Mouse (Mus musculus) midbrain, embryonic 16.5 days (tissue): ENCODE results near the gene Zfp809. TPM values are rescaled to one million over a fixed set of nuclear protein-coding genes. Genes with fewer than 3 reads are reported as not detected.

Source experiments
- polyA plus RNA-seq: library from polyadenylated mRNA; unstranded; fragments of >200 nt; fragmentation: Nextera tagmentation; extraction: Ambion mirVana; gene quantifications from 2 replicates; pipeline ENCODE4 v1.2.1, GENCODE M21; 2015

Zfp809 gene
- polyA plus RNA-seq, 1 experiment from 2014 or later, result 8.7 TPM

Other genes with a start within 250 kb of the Zfp809 start
- 0.88 and 1.5 TPM in 2 replicates for gene Rgl3, start 236.3 kb upstream of the Zfp809 start, polyA plus RNA-seq
- gene Ccdc151, start 223.1 kb upstream of the Zfp809 start, polyA plus RNA-seq, result 5.6 and 6.2 TPM in 2 replicates
- 83.0 and 90.3 TPM in 2 replicates for gene Prkcsh, start 222.9 kb upstream of the Zfp809 start, polyA plus RNA-seq
- gene Elavl3, start 173.7 kb upstream of the Zfp809 start, polyA plus RNA-seq, result 91.6 and 93.8 TPM in 2 replicates
- not detected in 2 replicates for gene Gm49318, start 154.5 kb upstream of the Zfp809 start, polyA plus RNA-seq
- 18.1 and 18.8 TPM in 2 replicates for gene Zfp653, start 154.3 kb upstream of the Zfp809 start, polyA plus RNA-seq
- 54.8 and 57.4 TPM in 2 replicates for gene Ecsit, start 140.3 kb upstream of the Zfp809 start, polyA plus RNA-seq
- 0.67 and 0.88 TPM in 2 replicates for gene Cnn1, start 126.5 kb upstream of the Zfp809 start, polyA plus RNA-seq
- 170 and 188 TPM in 2 replicates for gene Elof1, start 108.5 kb upstream of the Zfp809 start, polyA plus RNA-seq
- gene Acp5, start 90.0 kb upstream of the Zfp809 start, polyA plus RNA-seq, result 0.35 and 4.1 TPM in 2 replicates
- gene Pigyl, start 68.9 kb upstream of the Zfp809 start, polyA plus RNA-seq, result 86.8 and 96.6 TPM in 2 replicates
- gene Zfp872, start 37.6 kb upstream of the Zfp809 start, polyA plus RNA-seq, result 0.72 and 0.85 TPM in 2 replicates
- gene Zfp599, start 34.2 kb downstream of the Zfp809 start, polyA plus RNA-seq, result 11.9 and 12.0 TPM in 2 replicates
- gene Zfp810, start 81.9 kb downstream of the Zfp809 start, polyA plus RNA-seq, result 32.5 and 32.7 TPM in 2 replicates
- 3.4 and 4.6 TPM in 2 replicates for gene Anln, start 163.5 kb downstream of the Zfp809 start, polyA plus RNA-seq
- 17.3 and 19.7 TPM in 2 replicates for gene 9530077C05Rik, start 185.8 kb downstream of the Zfp809 start, polyA plus RNA-seq
- gene Gm17545, start 228.6 kb downstream of the Zfp809 start, polyA plus RNA-seq, result not detected in 2 replicates
- gene Rp9, start 244.0 kb downstream of the Zfp809 start, polyA plus RNA-seq, result 66.0 and 66.1 TPM in 2 replicates